Mouse (Mus musculus) lung, adult 2 months (tissue): Measurements from ENCODE around the gene Cst6.

ENCODE experiments used
- CTCF ChIP-seq: fragments of 200-500 bp; IDR thresholded peaks from 2 replicates; pipeline ENCODE4 v1.5.1; 2011; ENCODE audit warnings: mild to moderate bottlenecking, low read length, control low read depth; ENCODE audit not compliant: insufficient read depth
- POLR2A ChIP-seq: fragments of 200-500 bp; IDR thresholded peaks from 2 replicates; pipeline ENCODE4 v1.6.1; 2011; ENCODE audit warnings: low read depth, mild to moderate bottlenecking, control low read depth, low read length, borderline replicate concordance; ENCODE audit errors: extremely low read depth

GRCm38 (mm10) chr19:5297903-5298800, 51.2 kb downstream of the Cst6 start, which contains the start of gene Gal3st3:
- no peak for TF ChIP-seq CTCF
- no peak for TF ChIP-seq POLR2A
